Mouse (Mus musculus) brain, adult 2 months (tissue): ENCODE data around the gene 2310033P09Rik.

Experiments used
- DNase-seq: peaks from one replicate; pipeline ENCODE4 v3.0.0; 2011; ENCODE audit warnings: low read depth, low spot score

The 2310033P09Rik gene

GRCm38 (mm10) chr11:59228122-59228953, 20.2 kb downstream of the 2310033P09Rik start, which contains the start of gene Arf1:
Gene Arf1 (minus strand): TSS chr11:59228270.
- peak; percentile 98 for DNase-seq

- peak; percentile 75 for DNase-seq
Measured at GRCm38 (mm10) chr11:59230144-59230760, 22.1 kb downstream of the 2310033P09Rik start.

GRCm38 (mm10) chr11:59232797-59233196, 24.7 kb downstream of the 2310033P09Rik start:
- DNase-seq: no peak

- peak; percentile 86 for DNase-seq
Measured at GRCm38 (mm10) chr11:59238525-59239427, 30.7 kb downstream of the 2310033P09Rik start.

GRCm38 (mm10) chr11:59239428-59239785, 31.3 kb downstream of the 2310033P09Rik start:
- no peak for DNase-seq

- DNase-seq: no peak
Measured at GRCm38 (mm10) chr11:59239796-59240195, 31.7 kb downstream of the 2310033P09Rik start.

- peak; percentile 23 for DNase-seq
Measured at GRCm38 (mm10) chr11:59241841-59242240, 33.7 kb downstream of the 2310033P09Rik start.

GRCm38 (mm10) chr11:59243856-59244255, 35.7 kb downstream of the 2310033P09Rik start:
- no peak for DNase-seq

- DNase-seq: no peak
Measured at GRCm38 (mm10) chr11:59248101-59248500, 40.0 kb downstream of the 2310033P09Rik start.

- no peak for DNase-seq
Measured at GRCm38 (mm10) chr11:59259647-59260046, 51.5 kb downstream of the 2310033P09Rik start.
